Mouse (Mus musculus) lung, embryonic 14.5 days (tissue): ENCODE measurements around the gene 1700008O03Rik. TPM values are rescaled to one million over a fixed set of nuclear protein-coding genes. Genes with fewer than 3 reads are reported as not detected.

Experiments used
- ATAC-seq: fragments of 200-750 bp; cut with Nextera tagmentation; 2 replicates; pipeline ENCODE4 v1.8.0; 2017; ENCODE audit warnings: mild to moderate bottlenecking, moderate TSS enrichment, moderate library complexity; ENCODE audit not compliant: insufficient read depth
- DNase-seq: peaks from one replicate; pipeline ENCODE4 v3.0.0-alpha.2; 2015
- H3K27ac ChIP-seq: fragments of 300-500 bp; sonication (generic); 2 replicates; pipeline ENCODE4 v1.5.1; 2014; ENCODE audit warnings: low read depth, mild to moderate bottlenecking, moderate library complexity
- H3K27me3 ChIP-seq: fragments of 300-500 bp; sonication (generic); 2 replicates; pipeline ENCODE4 v1.6.1; 2014; ENCODE audit warnings: low read length, control low read depth; ENCODE audit not compliant: insufficient read depth
- H3K36me3 ChIP-seq: fragments of 300-500 bp; sonication (generic); 2 replicates; pipeline ENCODE4 v1.6.1; 2014; ENCODE audit warnings: control low read depth; ENCODE audit not compliant: insufficient read depth
- H3K4me1 ChIP-seq: fragments of 300-500 bp; sonication (generic); 2 replicates; pipeline ENCODE4 v1.6.1; 2014; ENCODE audit warnings: antibody characterized with exemption, control low read depth; ENCODE audit not compliant: insufficient read depth
- H3K4me2 ChIP-seq: fragments of 300-500 bp; sonication (generic); 2 replicates; pipeline ENCODE4 v1.6.1; 2014; ENCODE audit warnings: mild to moderate bottlenecking
- H3K4me3 ChIP-seq: fragments of 300-500 bp; sonication (generic); 2 replicates; pipeline ENCODE4 v1.5.1; 2014; ENCODE audit warnings: low read depth, low read length
- H3K9ac ChIP-seq: fragments of 300-500 bp; sonication (generic); 2 replicates; pipeline ENCODE4 v1.6.1; 2014
- H3K9me3 ChIP-seq: fragments of 300-500 bp; sonication (generic); 2 replicates; pipeline ENCODE4 v1.6.1; 2016; ENCODE audit warnings: low read depth, low read length, control low read depth
- CTCF ChIP-seq: IDR thresholded peaks from 2 replicates; pipeline ENCODE4 v1.5.1; 2016; ENCODE audit warnings: antibody characterized with exemption, low read depth
- WGBS: fragments of 180-500 bp; shearing (Covaris S2); extraction: QIAGEN DNeasy Blood & Tissue Kit; methylation state at CpG from one replicate; pipeline ENCODE4 v1.1.7; 2014; 5-methylcytosine and 5-hydroxymethylcytosine counted together
- polyA plus RNA-seq: library from polyadenylated mRNA; unstranded; fragments of >200 nt; fragmentation: Nextera tagmentation; extraction: Ambion mirVana; gene quantifications from 2 replicates; pipeline ENCODE4 v1.2.1, GENCODE M21; 2014

Gene 1700008O03Rik
- polyA plus RNA-seq, 1 experiment from 2014 or later: 0.71 TPM

- H3K27me3 ChIP-seq: no peaks in the 10 kb centered on the region
- WGBS: 6% methylated on average over 3 of the region's 3 CpGs
- TF ChIP-seq CTCF: peak; percentile 77
- DNase-seq: peak; percentile 71
- no peak overlapping the region for H3K4me2 ChIP-seq
- H3K4me1 ChIP-seq: no peaks in the 10 kb centered on the region
- H3K9ac ChIP-seq: no peak overlapping the region
- no peak overlapping the region for H3K4me3 ChIP-seq
- H3K36me3 ChIP-seq: no peaks in the 10 kb centered on the region
- no peak overlapping the region for H3K27ac ChIP-seq
- H3K9me3 ChIP-seq: no peaks in the 10 kb centered on the region
- ATAC-seq: peak; percentile 58
Measured at GRCm38 (mm10) chr7:44398570-44398969, 12.9 kb upstream of the 1700008O03Rik start.

DNA sequence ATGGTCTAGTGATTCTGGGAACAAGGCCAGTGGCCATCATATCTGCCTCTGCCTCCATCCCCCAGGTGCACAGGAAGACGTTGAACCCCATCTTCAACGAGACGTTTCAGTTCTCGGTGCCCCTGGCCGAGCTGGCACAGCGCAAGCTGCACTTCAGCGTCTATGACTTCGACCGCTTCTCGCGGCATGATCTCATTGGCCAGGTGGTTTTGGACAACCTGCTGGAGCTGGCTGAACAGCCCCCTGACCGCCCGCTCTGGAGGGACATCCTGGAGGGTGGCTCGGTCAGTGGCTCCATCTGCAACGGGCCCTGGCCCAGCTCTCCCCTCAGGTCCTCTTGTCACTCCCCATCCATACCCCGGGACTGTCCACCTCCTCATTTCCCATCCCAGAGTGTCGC is 7.7 kb upstream of the 1700008O03Rik start:
- Histone ChIP-seq H3K9me3 (no peaks in the 10 kb centered on the region), H3K27me3 (no peaks in the 10 kb centered on the region; the same call in 1 of the 2 replicates), H3K27ac (no peak overlapping the region), H3K4me2 (no peak overlapping the region), H3K4me3 (no peak overlapping the region), H3K36me3 (no peaks in the 10 kb centered on the region), H3K9ac (no peak overlapping the region), H3K4me1 (no peaks in the 10 kb centered on the region)
- WGBS: 85% methylated on average over 17 of the region's 17 CpGs
- ATAC-seq: no peak
- DNase-seq: no peak
- TF ChIP-seq CTCF: no peak

GRCm38 (mm10) chr7:44392341-44392740 is 6.7 kb upstream of the 1700008O03Rik start:
- no peak overlapping the region for H3K27ac ChIP-seq
- 81% methylated on average over 14 of the region's 14 CpGs for WGBS
- H3K4me1 ChIP-seq: no peaks in the 10 kb centered on the region
- no peak overlapping the region for H3K9ac ChIP-seq
- peaks cover 3% of the 10 kb centered on the region; the same call in 1 of the 2 replicates for H3K27me3 ChIP-seq
- TF ChIP-seq CTCF: no peak
- no peak overlapping the region for H3K4me3 ChIP-seq
- no peak overlapping the region for H3K4me2 ChIP-seq
- ATAC-seq: no peak
- no peaks in the 10 kb centered on the region for H3K9me3 ChIP-seq
- no peak for DNase-seq
- H3K36me3 ChIP-seq: no peaks in the 10 kb centered on the region

GRCm38 (mm10) chr7:44391831-44392230 is 6.2 kb upstream of the 1700008O03Rik start:
- H3K27me3 ChIP-seq: peaks cover 3% of the 10 kb centered on the region; the same call in 1 of the 2 replicates
- no peak overlapping the region for H3K27ac ChIP-seq
- no peaks in the 10 kb centered on the region for H3K4me1 ChIP-seq
- ATAC-seq (no peak), DNase-seq (no peak)
- no peak for TF ChIP-seq CTCF
- H3K4me2 ChIP-seq: no peak overlapping the region
- WGBS: 81% methylated on average over 4 of the region's 4 CpGs
- no peaks in the 10 kb centered on the region for H3K36me3 ChIP-seq
- no peaks in the 10 kb centered on the region for H3K9me3 ChIP-seq
- H3K9ac ChIP-seq: no peak overlapping the region
- no peak overlapping the region for H3K4me3 ChIP-seq

DNA sequence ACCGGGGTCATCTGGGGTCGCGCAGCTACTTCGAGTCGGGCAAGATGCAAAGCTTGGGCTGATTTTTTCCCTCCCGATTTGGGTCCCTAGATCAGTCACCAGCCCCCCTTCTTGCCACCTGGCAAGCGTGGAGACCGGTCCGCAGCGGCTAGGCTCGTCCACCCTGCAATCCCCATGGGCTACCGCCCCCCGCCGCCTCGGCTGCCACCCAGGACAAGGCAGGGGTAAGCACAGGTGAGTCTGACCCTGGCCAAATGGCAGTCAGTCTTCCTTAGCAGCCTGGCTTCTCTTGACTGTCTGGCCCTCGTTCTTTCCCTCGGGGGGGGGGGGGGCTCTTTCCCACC is 932 bp downstream of the 1700008O03Rik start:
- H3K9ac ChIP-seq: peak overlapping the region; percentile 30; the same call in 1 of the 2 replicates
- 1% methylated on average over 16 of the region's 17 CpGs for WGBS
- H3K36me3 ChIP-seq: no peaks in the 10 kb centered on the region
- no peaks in the 10 kb centered on the region for H3K9me3 ChIP-seq
- TF ChIP-seq CTCF: no peak
- H3K4me1 ChIP-seq: no peaks in the 10 kb centered on the region; the same call in 1 of the 2 replicates
- no peak overlapping the region for H3K27ac ChIP-seq
- ATAC-seq: peak; percentile 67; the same call in 1 of the 2 replicates
- no peak for DNase-seq
- H3K4me2 ChIP-seq: peak overlapping the region; percentile 93
- H3K27me3 ChIP-seq: peaks cover 22% of the 10 kb centered on the region
- H3K4me3 ChIP-seq: peak overlapping the region; percentile 51

DNA sequence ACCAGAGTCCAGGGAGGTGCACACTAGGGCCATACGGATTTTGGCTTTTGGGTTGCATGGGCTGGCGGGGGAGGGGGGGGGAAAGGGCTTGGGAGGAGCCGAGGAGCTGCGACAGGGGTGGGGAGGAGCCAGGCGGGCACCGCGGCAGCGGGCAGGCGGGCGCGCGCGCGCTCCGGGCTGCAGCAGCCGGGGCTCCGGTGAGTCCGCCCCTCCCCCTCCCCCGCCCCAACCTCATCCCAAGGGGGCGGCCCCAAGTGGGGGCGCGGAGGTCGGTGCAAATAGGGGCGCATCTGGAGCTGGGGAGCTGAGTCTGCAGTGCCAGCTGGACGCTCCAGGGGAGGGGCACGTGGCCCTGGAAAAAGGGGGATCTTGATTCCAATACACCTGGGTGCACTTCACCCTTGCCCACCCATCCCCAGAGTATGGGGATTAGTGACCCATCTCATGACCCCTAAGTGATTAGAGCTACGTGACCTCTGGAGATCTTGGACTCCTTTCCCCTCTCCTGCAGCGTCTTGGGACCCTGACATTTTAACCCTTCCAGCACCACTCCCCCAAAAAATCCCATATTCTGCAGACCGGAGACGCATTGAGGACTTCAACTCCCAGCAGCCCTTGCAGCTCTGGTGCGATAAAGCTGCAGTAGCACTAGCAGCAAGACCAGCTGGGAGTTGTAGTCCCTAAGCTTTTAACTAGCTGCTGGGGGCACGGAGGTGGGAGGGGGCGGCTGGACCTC is 1.5 kb downstream of the 1700008O03Rik start, which contains the start of gene Syt3:
Syt3 (plus strand) TSS at position 123 of the 736 bp plus-strand sequence.
- WGBS: under 1% methylated on average over 25 of the region's 33 CpGs
- DNase-seq (peak; percentile 87), ATAC-seq (peak; percentile 92)
- no peaks in the 10 kb centered on the region for H3K9me3 ChIP-seq
- no peak within 1 kb of the TSS for H3K27ac ChIP-seq
- peak within 1 kb of the TSS; percentile 93 for H3K4me2 ChIP-seq
- peak within 1 kb of the TSS; percentile 51 for H3K4me3 ChIP-seq
- no peaks in the 10 kb centered on the region; the same call in 1 of the 2 replicates for H3K4me1 ChIP-seq
- TF ChIP-seq CTCF: no peak
- H3K9ac ChIP-seq: peak within 1 kb of the TSS; percentile 44; the same call in 1 of the 2 replicates
- no peaks in the 10 kb centered on the region for H3K36me3 ChIP-seq
- peaks cover 22% of the 10 kb centered on the region; the same call in 1 of the 2 replicates for H3K27me3 ChIP-seq

DNA sequence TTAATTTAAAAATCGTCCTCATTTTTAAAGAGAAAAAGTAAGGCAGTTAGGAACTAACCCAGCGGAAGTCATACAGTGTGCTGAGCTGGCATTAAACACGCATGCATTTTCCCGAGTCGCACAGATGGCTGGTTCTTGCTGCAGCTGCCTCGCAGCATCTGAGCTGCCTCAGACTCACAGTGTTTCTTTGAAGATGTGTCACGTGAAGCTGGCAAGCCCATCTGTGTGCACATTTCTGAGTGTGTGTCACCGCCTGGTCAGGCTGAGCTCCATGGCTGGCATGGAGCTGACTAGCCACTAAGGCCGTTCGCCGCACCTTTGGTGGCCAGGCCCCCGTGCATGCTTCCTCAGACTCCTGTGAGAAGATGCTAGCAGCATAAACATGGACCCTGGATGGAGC is 3.1 kb downstream of the 1700008O03Rik start:
- Histone ChIP-seq H3K4me1 (peaks cover 3% of the 10 kb centered on the region), H3K4me3 (no peak overlapping the region), H3K4me2 (no peak overlapping the region), H3K9ac (no peak overlapping the region), H3K9me3 (no peaks in the 10 kb centered on the region), H3K27ac (no peak overlapping the region), H3K27me3 (peaks cover 19% of the 10 kb centered on the region; the same call in 1 of the 2 replicates), H3K36me3 (no peaks in the 10 kb centered on the region)
- no peak for DNase-seq
- ATAC-seq: no peak
- no peak for TF ChIP-seq CTCF
- 67% methylated on average over 12 of the region's 12 CpGs for WGBS
